Mouse (Mus musculus) heart, embryonic 14.5 days (tissue): ENCODE measurements around the gene Anapc1. TPM values are rescaled to one million over a fixed set of nuclear protein-coding genes. Genes with fewer than 3 reads are reported as not detected.

ENCODE experiments used
- ATAC-seq: fragments of 200-750 bp; cut with Nextera tagmentation; 2 replicates; pipeline ENCODE4 v1.8.0; 2017; ENCODE audit warnings: low read depth, moderate TSS enrichment; ENCODE audit not compliant: insufficient number of reproducible peaks, insufficient read depth, low FRiP score
- H3K27ac ChIP-seq, 2 experiments: fragments of 200-500 bp in 1 of 2; fragments of 300-500 bp in 1 of 2; sonication (generic) in 1 of 2; replicated peaks in 1 of 2; 2 replicates each; pipeline ENCODE4 v1.5.1; 2012 to 2014; ENCODE audit warnings: low read depth in 2 of 2, low read length in 2 of 2, control low read depth in 1 of 2, mild to moderate bottlenecking in 1 of 2, mixed read lengths in 1 of 2; ENCODE audit not compliant: control insufficient read depth in 1 of 2, insufficient read depth in 1 of 2
- H3K27me3 ChIP-seq: fragments of 300-500 bp; sonication (generic); 2 replicates; pipeline ENCODE4 v1.6.1; 2014; ENCODE audit warnings: mild to moderate bottlenecking, low read length, control low read depth; ENCODE audit not compliant: control insufficient read depth, insufficient read depth
- H3K36me3 ChIP-seq: fragments of 300-500 bp; sonication (generic); 2 replicates; pipeline ENCODE4 v1.6.1; 2014; ENCODE audit warnings: mild to moderate bottlenecking, control low read depth, low read length, mixed read lengths; ENCODE audit not compliant: control insufficient read depth, insufficient read depth
- H3K4me1 ChIP-seq, 2 experiments: fragments of 200-500 bp in 1 of 2; fragments of 300-500 bp in 1 of 2; sonication (generic) in 1 of 2; 2 replicates each; pipeline ENCODE4 v1.6.1; 2012 to 2014; ENCODE audit warnings: low read length in 2 of 2, control low read depth in 1 of 2, mixed read lengths in 1 of 2; ENCODE audit not compliant: control insufficient read depth in 2 of 2, insufficient read depth in 2 of 2
- H3K4me2 ChIP-seq: fragments of 300-500 bp; sonication (generic); 2 replicates; pipeline ENCODE4 v1.6.1; 2014; ENCODE audit warnings: mild to moderate bottlenecking, low read length
- H3K4me3 ChIP-seq, 2 experiments: fragments of 200-500 bp in 1 of 2; fragments of 300-500 bp in 1 of 2; sonication (generic) in 1 of 2; 2 replicates each; pipeline ENCODE4 v1.5.1; 2012 to 2014; ENCODE audit warnings: low read length in 2 of 2, mild to moderate bottlenecking in 2 of 2, control low read depth in 1 of 2, low read depth in 1 of 2, moderate library complexity in 1 of 2; ENCODE audit not compliant: control insufficient read depth in 1 of 2, insufficient read depth in 1 of 2
- H3K9ac ChIP-seq: fragments of 300-500 bp; sonication (generic); 2 replicates; pipeline ENCODE4 v1.6.1; 2014; ENCODE audit warnings: mild to moderate bottlenecking, low read length
- H3K9me3 ChIP-seq: fragments of 300-500 bp; sonication (generic); 2 replicates; pipeline ENCODE4 v1.6.1; 2016; ENCODE audit warnings: low read length, control low read depth; ENCODE audit not compliant: control insufficient read depth
- WGBS: fragments of 180-500 bp; shearing (Covaris S2); extraction: QIAGEN DNeasy Blood & Tissue Kit; methylation state at CpG from one replicate; pipeline ENCODE4 v1.1.7; 2014; 5-methylcytosine and 5-hydroxymethylcytosine counted together
- polyA plus RNA-seq: library from polyadenylated mRNA; unstranded; fragments of >200 nt; fragmentation: Nextera tagmentation; extraction: Ambion mirVana; gene quantifications from 2 replicates; pipeline ENCODE4 v1.2.1, GENCODE M21; 2014

Gene Anapc1
- polyA plus RNA-seq, 1 experiment from 2014 or later: 51.0 TPM

DNA sequence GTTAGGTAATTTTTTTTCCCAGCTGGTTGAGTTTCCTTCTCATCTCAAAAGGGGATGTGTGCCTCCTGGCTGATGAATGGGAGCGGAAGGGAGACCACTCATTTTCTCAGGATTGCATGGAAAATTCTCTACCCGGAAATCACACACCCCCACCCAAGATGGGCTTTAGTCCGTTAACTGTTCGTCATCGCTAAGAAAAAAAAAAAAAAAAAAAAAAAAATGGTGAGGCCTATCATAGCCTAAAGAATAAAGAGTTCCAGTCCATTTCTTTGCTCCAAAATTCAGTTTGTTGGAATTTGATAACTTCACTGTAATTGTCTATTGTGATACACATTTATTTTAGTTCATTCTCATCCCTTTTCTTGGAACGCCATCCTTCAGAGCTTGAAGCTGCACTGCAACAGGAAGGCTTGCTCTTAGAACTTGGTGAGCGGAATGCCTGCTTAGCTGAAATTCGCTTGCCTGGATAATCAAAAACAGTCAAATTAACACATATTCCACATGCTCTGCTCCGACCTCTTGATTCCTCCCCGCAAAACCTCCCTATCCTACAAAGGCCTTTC lies 448 bp upstream of the Anapc1 start:
- peaks cover 27% of the 10 kb centered on the region for H3K36me3 ChIP-seq
- H3K9ac ChIP-seq: peak overlapping the region; percentile 99
- H3K4me3 ChIP-seq: peak overlapping the region; percentile 98 to 100
- H3K4me1 ChIP-seq: peaks cover 4 to 16% of the 10 kb centered on the region in 2 experiments
- no peaks in the 10 kb centered on the region for H3K9me3 ChIP-seq
- peak; percentile 61 for ATAC-seq
- WGBS: 48% methylated on average over 10 of the region's 10 CpGs
- peak overlapping the region; percentile 85 to 98 for H3K27ac ChIP-seq
- H3K27me3 ChIP-seq: no peaks in the 10 kb centered on the region; the same call in 1 of the 2 replicates
- H3K4me2 ChIP-seq: peak overlapping the region; percentile 77

DNA sequence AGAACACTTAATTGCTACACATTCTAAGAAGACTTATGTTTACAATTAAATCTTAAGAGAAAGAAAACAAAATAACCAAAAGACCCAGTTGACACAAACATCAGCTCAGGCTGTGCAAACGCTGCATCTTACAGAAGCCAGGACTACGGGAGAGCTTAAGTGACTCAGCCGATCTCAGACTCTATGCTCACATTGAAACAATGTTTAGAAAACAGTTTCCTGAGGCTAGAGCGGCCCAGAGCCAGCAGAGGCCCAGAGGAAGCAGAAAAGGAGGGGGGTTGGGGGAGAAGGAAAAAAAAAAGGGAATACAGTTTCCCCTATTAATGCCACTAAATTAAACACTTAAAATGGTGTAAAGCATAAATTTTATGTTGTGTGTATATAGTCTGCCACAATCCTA lies 6.5 kb downstream of the Anapc1 start:
- H3K27ac ChIP-seq: no peak overlapping the region
- peaks cover 2 to 17% of the 10 kb centered on the region in 2 experiments; a peak in 3 of 4 replicates for H3K4me1 ChIP-seq
- peaks cover 89% of the 10 kb centered on the region for H3K36me3 ChIP-seq
- H3K9ac ChIP-seq: no peak overlapping the region
- no peak overlapping the region for H3K4me2 ChIP-seq
- no peak overlapping the region for H3K4me3 ChIP-seq
- 57% methylated on average over 4 of the region's 4 CpGs for WGBS
- no peak for ATAC-seq
- H3K27me3 ChIP-seq: no peaks in the 10 kb centered on the region
- no peaks in the 10 kb centered on the region for H3K9me3 ChIP-seq

DNA sequence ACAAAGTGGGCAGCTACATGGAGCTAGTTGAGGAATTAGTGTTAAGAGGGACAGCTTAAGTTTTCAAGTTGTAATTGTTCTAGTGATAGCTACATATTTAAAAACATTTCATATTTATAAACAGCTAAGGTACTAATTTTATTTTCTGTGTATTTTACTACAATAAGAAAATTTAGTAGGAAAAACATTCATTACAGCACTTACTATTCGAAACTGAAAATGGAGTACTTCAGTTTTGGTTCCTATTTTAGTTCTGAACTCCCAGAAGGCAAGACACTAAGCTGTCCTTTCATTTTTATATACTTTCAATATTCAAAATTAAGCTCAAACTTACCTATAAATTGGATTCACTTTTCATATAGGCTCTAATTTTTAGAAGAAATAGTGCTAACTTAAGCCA lies 66.6 kb downstream of the Anapc1 start:
- Histone ChIP-seq H3K4me2 (no peak overlapping the region), H3K4me3 (no peak overlapping the region), H3K4me1 (no peaks in the 10 kb centered on the region), H3K27me3 (no peaks in the 10 kb centered on the region), H3K36me3 (peaks cover 95% of the 10 kb centered on the region), H3K27ac (no peak overlapping the region), H3K9me3 (no peaks in the 10 kb centered on the region), H3K9ac (no peak overlapping the region)
- no peak for ATAC-seq
- WGBS: 85% methylated on average over 1 of the region's 1 CpGs

DNA sequence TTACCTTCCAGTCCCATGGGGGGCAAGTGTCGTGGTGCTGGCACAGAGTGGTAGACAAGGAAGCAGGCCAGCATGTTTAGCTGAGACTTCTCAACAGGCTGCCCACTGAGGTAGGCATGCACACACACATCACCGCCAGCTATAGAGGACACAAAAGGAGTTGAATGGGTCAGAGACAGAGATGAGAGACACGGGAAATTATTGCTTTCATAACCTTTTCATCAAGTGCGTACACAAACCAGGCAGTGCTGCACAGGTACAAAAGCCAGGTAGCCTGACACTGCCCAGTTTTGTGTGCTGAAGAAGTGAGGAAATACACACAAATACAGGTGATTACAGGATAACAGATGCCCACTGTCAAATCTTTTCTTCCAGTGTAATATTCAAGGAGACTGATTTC lies 71.8 kb downstream of the Anapc1 start:
- Histone ChIP-seq H3K4me2 (no peak overlapping the region), H3K9me3 (no peaks in the 10 kb centered on the region), H3K36me3 (peaks cover 96% of the 10 kb centered on the region), H3K27ac (no peak overlapping the region), H3K4me1 (no peaks in the 10 kb centered on the region), H3K27me3 (no peaks in the 10 kb centered on the region), H3K4me3 (no peak overlapping the region), H3K9ac (no peak overlapping the region)
- no peak for ATAC-seq
- 90% methylated on average over 4 of the region's 4 CpGs for WGBS

DNA sequence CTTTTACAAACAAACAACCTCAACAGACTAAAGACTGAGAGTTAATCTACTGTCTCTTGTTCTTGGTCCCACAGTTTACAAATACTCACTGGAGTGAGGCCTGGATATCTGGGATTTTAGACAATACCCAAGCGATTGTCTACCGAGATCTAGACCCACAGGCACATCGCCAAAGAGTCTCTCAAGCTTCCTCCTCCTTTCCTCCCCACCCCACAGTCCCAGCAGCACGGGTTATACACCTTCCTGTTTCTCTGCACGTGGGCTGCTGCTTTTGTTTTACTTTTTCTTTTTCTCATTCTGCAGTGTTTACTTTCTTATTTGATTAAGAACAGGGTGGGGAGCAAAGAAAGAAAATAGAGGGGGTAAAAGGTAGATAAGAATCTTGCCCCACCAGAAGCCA lies 73.8 kb downstream of the Anapc1 start:
- Histone ChIP-seq H3K36me3 (peaks cover 82% of the 10 kb centered on the region), H3K4me1 (no peaks in the 10 kb centered on the region), H3K27me3 (no peaks in the 10 kb centered on the region), H3K9ac (no peak overlapping the region), H3K4me2 (no peak overlapping the region), H3K4me3 (no peak overlapping the region), H3K9me3 (no peaks in the 10 kb centered on the region), H3K27ac (peak overlapping the region in 1 of 2 experiments; percentile 27; a peak in 1 of 4 replicates)
- ATAC-seq: no peak
- 69% methylated on average over 5 of the region's 5 CpGs for WGBS

DNA sequence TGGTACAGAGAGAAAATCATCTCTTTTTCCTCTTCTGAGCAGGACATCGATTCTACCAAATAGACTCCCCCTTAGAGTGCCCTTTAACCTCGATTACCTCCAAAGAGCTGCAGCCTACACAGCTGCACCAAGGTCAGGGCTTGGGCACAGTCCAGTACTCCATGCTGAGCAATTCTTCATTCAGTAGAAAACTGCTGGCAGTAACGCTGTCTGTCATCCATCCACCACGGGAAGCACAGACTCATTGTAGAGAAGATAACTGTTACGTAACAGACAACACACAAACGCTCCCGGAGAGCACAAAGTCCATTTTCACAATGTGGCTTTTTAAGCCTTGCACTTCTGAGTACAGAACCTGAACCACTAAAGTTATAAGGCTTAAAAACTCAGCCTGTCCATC lies 74.9 kb downstream of the Anapc1 start:
- Histone ChIP-seq H3K36me3 (peaks cover 71% of the 10 kb centered on the region), H3K9ac (no peak overlapping the region), H3K9me3 (no peaks in the 10 kb centered on the region), H3K27ac (no peak overlapping the region), H3K4me2 (no peak overlapping the region), H3K4me3 (no peak overlapping the region), H3K27me3 (no peaks in the 10 kb centered on the region), H3K4me1 (no peaks in the 10 kb centered on the region)
- ATAC-seq: no peak
- WGBS: 90% methylated on average over 7 of the region's 7 CpGs

DNA sequence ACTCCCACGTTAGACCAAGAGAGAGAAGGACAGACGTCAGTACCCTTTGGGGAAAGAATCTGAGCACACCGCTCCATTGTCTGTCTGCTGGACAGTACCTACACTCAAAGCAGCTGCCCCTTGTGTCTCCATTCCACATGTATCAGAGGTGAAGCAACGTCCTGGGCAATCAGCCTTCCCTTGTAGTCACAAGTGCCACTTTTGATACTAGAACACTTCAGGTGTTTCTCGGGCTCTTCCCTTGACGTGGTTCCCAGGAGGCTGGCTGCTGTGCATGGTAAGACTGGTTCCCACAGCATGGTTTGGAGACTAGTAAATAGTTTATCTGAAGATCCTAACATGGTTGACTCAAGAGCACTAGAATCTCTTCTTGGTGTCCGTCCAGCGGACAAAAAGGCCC lies 76.0 kb downstream of the Anapc1 start:
- no peaks in the 10 kb centered on the region for H3K27me3 ChIP-seq
- no peak overlapping the region for H3K27ac ChIP-seq
- no peak for ATAC-seq
- no peaks in the 10 kb centered on the region for H3K4me1 ChIP-seq
- H3K4me3 ChIP-seq: no peak overlapping the region
- peaks cover 6% of the 10 kb centered on the region; the same call in 1 of the 2 replicates for H3K9me3 ChIP-seq
- H3K4me2 ChIP-seq: no peak overlapping the region
- peaks cover 61% of the 10 kb centered on the region for H3K36me3 ChIP-seq
- 84% methylated on average over 8 of the region's 8 CpGs for WGBS
- no peak overlapping the region for H3K9ac ChIP-seq

DNA sequence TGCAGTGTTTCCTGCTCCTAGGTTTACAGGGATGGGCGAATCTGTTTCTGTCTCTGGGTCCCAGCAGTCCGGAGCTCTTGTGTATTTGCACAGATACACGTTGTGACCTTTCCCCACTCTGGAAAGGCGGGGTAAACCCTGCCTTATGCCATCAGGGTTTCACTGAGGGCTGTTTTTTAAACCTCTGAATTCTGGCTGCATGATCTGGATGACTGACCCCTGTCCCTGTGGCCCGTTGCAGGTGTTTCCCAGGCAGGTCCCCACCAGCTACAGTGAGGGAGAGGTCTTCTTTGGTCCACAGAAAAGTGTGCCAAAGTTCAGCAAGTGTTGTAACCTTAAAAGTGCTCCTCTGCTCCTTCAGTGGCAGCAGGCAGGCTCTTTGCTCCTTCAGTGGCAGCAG lies 77.9 kb downstream of the Anapc1 start:
- 75% methylated on average over 5 of the region's 5 CpGs for WGBS
- Histone ChIP-seq H3K9me3 (peaks cover 6% of the 10 kb centered on the region; the same call in 1 of the 2 replicates), H3K9ac (no peak overlapping the region), H3K27me3 (no peaks in the 10 kb centered on the region), H3K4me3 (no peak overlapping the region), H3K4me1 (no peaks in the 10 kb centered on the region), H3K36me3 (peaks cover 42% of the 10 kb centered on the region), H3K27ac (no peak overlapping the region), H3K4me2 (no peak overlapping the region)
- ATAC-seq: no peak
